Mouse (Mus musculus) urinary bladder, postnatal 10 days (tissue): ENCODE data around the gene Nmnat2.

Source experiments
- DNase-seq: peaks from one replicate; pipeline ENCODE4 v3.0.0; 2022; ENCODE audit warnings: low spot score

Gene Nmnat2

DNA sequence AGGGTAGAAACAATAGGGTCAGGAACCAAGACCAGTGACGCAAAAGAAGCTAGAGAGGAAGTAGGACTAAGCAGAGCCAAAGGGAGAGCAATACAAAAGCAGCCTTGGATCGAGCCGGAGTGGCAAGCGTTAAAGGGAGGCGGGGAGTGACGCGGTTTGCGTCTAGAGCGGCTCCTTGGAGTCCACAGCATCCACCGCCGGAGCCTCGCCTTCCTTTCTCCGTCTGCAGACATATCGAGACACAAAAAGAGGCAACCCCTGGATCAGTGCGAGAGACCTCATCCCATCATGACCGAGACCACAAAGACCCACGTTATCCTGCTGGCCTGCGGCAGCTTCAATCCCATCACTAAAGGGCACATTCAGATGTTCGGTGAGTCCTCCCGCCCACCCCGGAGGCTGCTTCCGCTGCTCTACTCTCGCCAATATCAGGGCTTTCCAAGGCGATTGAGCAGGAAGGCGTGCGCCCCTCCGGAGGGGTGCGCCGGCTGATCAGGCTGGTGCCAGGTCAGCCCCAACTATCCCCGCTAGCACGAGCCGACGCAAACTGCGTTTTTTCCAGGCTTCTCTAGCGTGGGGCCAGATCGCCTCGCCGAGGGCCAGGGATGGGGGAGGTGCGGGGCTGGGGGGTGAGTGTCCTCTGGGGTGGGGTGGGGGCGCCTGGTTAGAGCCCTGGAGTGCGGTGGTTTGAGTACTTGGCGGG lies at the start of gene Nmnat2:
Nmnat2 (plus strand) TSS at position 173 of the 703 bp plus-strand sequence.
- no peak for DNase-seq

DNA sequence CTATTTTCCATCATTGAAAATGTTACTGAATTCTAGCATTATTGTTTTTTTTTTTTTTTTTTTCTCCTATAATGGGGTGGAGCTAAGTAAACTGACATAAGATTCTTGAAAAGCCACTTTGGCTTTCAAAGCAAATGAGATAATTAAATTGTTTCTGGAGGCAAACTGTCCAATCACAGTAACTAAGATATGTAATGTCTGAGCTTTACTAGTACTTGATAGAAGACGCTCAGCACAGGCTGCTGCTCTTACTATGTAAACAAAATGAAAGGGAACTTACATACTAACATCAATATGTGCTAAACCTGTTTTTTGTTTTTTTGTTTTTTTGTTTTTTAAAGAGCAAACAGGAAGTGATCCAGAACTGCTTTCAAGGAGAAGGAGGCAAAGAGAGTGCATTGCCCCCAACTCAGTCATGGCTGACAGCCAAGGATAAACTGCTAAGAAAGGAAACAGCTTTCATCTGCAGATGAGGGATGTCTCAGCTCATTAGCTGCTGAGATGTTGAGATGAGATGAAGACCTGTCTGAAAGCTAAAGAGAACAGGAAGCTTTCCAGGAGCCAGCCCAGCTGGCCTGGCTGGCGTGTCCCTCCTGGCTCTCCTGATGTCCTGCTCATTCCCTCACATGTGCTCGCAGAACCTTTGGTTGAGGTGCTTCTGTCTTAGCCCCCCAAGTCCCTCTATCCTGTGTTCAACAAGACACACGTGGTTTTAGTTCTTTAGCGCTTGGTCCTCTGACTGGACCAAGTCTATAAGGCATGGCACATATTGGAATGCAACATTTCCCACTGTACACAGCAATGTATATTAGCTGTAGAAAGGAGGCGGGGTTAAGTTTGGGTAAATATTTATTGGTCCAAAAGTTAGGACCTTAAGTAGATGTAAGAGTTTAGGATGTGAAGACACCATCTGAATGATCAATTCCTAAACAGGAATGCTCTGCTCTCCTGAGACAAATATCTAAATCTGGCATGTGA lies 41.0 kb upstream of the Nmnat2 start:
- DNase-seq, result no peak

DNA sequence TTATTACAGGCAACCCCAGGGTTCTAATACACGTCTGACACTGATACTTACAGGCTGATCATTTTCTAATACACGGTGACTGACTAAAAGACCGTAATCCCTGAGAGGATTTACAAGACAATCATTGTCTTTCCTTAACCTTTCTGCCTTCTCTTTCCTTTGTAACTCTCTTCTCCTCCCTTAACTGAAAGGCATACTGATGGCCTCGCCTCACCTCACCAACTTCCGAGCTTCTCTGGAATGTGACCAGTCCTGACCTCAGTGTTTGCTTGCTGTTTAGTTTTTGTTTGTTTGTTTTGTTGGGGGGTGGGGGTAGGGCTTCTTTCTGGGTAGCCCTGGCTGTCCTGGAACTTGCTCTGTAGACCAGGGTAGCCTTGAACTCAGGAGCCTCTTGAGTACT lies 39.0 kb upstream of the Nmnat2 start:
- DNase-seq, result no peak

DNA sequence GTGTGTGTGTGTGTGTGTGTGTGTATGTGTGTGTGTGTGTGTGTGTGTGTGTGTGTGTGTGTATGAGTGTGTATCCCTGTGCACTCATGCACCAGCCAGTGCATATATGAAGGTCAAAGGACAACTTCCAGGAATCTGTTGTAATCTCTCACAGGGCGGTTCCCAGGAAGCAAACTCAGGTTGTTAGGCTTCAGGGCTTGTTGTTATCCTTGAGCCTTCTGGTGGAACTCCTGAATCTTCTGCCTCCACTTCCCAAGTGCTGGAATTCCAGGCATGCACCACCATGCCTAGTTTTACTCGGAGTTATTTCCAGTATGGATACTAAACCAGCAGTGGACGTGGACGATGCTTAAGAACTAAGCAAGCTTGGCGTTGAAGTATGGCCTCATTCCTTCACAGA lies 37.9 kb upstream of the Nmnat2 start:
- DNase-seq, result no peak

DNA sequence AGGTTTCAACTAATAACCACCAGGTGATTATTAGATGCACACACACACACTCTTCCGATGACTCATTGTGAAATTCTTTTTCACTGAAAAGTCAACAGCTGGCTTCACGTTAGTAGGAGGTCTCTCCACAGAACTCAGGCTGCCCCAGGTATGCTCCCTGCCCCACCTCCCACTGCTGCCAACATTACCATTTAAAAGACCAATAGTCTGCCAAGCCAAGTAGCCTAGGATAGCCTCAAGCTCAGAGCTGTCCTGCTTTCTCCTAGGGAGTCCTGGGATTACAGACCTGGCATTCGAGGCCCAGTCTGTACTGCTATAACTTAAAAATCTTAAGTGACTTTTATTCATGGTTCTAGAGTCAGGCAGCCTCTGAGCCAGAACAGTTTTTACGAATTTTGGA lies 37.2 kb upstream of the Nmnat2 start:
- DNase-seq, result no peak

DNA sequence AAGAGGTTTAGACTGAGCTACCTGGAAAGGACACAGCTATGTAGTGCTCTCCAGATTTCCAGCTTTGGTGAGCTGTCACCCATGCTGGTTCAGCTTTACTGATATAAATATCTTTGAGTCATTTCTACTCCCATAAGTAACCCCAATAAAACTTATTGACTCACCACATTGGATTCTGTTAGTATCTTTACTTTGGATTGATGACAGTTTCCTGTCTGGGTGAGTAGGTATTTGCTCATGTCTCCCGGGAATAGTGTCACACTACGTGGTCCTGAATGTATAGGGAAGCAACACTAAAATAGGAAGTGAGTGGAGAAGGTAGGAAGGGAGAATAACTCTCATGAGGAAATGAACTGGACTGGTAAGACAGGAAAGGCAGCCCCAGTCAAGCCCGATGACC lies 33.0 kb upstream of the Nmnat2 start:
- DNase-seq, result no peak

DNA sequence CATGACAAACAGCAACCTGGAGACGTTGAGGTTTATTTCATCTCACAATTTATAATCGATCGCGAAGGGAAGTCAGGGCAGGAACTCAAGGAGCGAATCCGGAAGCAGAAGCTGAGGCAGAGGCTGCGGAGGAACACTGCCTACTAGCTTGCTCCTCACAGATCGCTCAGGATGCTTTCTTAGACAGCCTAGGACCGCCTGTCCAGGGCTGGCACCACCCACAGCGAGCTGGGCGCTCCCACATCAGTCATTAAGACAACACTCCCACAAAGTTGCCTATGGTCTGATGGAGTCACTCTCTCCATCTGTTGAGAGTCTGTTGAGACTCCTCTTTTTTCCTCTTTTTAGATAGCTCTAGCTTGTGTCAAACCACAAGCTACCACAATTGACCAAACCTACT lies 20.8 kb upstream of the Nmnat2 start:
- DNase-seq, result no peak

DNA sequence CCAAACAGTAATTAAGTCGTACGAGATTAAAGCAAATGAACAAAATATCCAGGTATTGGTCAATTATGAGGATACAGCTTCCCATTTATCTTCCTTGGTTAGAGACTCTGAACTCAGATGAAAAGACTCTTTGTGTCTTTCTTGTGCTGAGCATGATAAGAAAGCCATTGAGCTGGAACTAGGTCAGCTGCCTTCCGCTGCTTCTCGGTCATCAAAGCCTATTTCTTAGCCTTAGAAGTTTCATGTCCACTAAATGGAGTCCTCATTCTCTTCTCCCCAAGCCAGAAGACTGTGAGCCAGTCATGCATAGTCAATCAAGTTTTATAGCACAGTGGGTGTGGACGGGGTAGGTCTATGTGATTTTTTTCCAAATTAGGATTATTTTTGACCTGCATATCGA lies 19.3 kb upstream of the Nmnat2 start:
- no peak for DNase-seq

DNA sequence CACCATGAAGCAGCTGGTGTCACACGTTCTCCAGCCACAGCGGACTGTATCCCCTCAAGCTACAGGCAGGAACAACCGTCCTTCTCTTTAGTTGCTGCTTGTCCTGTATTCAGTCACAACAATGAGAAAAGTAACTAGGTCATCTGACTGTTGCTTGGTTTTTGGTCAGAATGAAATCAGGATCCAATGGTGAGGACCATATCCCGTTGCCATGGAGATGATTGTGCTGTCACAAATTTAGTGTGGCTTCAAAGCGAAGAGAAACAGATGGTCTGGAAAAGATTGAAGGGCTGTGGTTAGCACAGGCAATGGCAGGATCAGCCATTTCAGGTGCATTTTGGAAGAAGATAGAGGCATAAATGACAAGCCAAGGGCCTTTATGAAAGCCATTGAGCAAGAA lies 18.4 kb upstream of the Nmnat2 start:
- DNase-seq, result no peak

DNA sequence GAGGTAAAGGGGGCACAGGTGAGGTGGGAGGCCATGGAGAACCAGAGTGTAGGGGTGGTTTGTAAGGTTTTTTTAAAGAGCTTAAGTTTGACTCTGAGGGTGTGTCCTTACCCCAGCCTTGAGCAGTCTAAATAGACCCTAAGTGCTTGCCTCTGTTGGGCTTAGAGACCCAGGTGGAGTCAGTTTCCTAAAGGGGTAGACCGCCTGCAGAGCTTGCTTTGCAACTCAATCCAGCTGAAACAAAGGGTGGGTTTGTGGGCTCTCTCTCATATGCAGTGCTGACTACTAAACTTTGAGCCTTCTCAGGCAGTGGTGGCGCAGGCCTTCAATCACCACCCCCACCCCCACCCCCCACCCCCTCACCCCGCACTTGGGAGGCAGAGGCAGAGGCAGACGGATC lies 11.8 kb upstream of the Nmnat2 start:
- DNase-seq, result no peak

DNA sequence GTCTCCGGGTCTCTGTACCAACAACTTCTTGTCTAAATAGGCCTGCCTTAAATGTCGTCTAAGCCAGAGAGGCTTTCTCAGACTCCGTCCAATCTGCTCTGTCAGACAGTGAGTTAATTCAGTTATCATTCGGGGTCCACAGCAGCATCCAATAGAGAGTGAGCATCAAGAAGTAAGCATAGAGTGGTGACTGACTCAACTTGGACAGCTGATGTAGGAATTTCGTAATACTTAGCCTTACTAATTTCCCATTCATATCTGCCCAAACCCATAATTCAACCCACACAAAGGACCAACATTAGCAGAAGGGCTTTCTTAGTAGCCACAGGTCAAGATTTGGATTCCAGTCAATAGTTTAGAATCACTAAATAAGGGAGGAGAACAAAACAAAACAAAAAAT lies 626 bp upstream of the Nmnat2 start:
- no peak for DNase-seq

DNA sequence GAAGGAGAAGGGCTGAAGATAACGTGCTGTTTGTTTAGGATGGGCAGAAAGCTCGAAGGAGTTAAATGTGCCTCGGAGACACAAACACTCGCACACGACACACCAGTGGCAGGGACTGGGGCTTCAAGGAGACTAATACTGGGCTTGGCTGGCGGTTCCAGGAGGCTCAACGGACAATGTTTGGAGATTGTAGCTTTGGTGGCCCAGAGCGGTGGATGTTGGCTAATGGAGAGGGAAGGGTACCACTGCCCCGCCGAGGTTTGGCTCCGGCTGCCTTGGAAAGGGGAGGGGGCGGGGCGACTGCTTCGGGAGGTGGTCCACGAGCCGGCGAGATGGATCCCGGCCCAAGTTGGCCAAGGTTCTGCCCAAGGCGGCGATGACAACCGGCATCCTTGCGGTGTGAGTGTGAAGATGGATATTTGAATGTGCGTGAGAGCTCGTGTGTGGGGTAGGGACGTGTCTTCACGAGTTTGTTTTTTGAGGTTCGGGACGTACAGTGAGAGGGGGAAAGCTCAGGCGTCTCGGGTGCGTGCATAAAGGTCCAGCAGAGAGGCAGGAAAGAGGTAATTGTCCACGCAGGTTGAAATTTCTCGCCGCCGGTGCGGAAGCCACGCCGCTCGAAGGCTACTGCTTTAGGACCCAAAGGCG lies 895 bp downstream of the Nmnat2 start:
- no peak for DNase-seq

DNA sequence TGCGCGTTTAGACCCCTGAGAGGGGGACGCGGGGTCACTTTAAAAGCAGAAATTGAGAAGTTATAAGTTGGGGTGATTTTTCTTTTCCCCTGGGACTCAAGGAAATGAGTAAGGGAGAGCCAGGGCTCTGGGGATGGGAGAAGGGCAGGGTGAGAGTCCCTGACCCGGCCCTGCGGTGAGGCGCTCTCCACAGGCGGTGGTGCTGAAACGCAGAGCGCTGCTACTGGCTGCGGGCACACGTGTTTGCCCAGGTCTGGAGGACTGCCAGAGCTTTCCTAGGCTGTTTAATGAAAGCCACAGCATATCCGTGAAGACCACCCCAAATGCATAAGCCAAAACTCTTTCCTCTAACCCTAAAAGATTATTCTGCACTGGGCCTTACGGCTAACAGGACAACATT lies 1.4 kb downstream of the Nmnat2 start:
- peak; percentile 20 for DNase-seq

DNA sequence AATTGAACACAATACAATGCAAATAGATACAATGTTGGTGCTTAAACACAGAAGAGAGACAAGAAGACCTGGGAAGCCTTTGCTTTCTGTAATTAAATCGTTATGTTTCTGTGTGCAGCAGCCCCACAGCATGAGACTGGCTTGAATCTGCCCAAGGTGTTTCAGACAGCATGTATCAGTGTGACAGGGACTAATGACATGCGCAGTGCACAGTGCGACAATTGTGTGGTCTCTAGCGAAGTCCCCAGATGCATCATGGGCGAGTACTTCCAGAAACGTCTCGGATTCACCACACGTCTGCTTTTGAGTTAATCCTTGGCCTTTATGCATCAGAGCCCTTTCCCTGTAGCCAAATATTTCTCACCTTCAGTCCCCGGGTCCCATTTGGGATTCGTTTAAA lies 9.6 kb downstream of the Nmnat2 start:
- DNase-seq, result no peak

DNA sequence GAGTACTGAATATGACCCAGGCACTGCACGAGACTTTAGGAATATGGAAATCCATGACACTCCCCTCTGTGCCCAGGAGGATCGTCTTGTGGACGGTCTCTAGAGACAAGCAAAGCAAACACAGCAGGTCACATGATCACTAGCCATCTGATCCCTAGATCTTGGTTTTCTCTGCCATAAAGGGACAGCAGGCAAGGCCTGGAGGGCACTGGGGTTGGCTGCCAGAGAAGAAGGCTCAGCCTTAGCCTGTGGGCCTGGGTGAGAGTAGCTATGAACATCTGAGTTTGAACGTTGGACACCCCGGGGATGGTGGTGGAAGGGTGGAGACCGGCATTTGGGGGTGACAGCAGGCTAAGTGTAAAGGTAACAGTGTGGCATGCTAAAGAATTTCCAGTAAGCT lies 11.4 kb downstream of the Nmnat2 start:
- no peak for DNase-seq

DNA sequence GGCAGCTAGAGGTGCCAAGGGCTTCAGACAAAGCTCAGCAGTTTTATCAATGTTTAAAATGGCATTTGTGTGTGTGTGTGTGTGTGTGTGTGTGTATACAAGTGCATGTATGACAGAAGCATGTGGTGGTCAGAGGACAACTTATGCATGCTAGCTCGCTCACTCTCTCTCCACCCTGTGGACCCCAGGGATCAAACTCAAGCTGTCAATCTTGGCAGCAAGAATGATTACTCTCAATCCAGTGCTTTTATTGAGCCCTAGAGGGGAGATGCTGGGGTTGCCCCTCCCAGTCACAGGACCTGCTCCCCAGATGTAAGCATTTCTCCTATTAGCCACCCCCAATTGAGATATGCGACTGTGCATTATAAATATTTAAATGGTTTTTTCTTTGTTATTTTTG lies 11.9 kb downstream of the Nmnat2 start:
- no peak for DNase-seq

DNA sequence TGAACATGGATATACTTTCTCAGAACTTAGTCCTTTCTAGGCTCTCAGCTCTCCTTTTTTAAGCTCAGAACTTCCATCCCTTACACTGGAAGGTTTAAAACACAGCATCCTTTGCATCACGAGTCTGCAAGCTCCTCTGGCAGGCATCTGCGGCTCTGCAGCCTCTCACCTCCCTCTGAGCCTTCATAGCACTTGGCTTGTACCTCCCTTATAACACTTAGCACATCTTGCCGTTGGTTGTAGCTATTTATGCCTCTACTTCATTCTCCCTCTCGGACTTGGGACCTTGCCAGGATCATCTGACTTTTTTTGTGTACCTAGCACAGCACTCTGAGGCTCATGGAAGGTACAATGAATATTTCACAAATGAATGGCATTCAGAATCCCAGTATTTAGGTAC lies 14.3 kb downstream of the Nmnat2 start:
- no peak for DNase-seq

DNA sequence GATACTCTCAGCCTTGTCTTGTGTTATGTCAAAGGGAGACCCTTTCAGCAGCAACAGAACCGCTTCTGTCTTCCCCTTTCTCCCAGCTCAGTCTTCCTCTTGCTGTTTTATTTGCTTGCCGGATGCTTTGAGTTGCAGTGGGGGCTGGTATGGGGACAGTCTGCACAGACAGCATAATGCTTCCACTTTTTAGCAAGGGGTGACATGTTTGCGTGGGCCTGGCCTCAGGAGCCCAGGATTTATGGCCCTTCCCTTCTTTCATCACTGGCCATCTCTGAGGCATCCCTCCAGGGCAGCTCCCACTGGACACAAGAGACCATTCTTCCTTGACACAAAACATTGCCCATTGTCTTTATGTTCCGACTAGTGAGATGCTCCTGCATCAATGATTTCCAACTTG lies 18.2 kb downstream of the Nmnat2 start:
- DNase-seq, result no peak

DNA sequence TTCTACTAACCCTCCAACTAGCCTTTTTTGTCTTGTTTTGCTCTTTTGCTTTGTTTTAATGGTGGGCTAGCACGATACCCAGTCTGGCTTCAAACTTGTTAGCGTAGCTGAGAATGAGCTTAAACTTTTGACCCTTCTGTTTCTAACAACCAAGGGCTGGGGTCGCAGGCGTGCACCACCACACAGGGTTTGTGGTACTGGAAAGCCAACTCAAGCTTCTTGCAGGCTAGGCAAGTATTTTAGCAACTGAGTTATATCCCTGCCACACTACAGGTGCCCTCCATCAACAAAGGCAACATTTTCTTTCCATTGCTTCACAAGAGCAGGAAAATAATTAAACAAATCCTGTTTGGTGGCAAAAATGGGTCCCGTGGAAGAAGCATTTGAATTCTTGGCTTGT lies 18.6 kb downstream of the Nmnat2 start:
- no peak for DNase-seq

DNA sequence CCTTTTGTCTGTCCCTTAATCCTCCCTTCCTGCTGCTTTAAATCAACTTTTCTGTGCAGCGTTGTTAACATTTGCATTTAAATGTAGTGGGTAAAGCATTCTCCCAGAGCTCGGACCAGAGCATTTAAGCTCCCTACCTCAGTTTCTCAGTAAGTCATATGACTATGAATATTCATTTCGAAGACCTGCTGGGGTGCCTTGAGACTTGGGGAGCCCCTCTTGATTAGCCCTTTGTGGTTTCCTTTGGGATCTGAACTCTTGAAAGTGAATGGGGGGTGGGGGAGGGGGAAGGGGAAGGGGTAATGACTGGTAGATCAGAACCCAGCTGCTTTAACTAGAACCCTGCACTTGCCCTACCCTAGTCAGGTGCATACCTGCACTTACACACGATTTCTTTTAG lies 19.1 kb downstream of the Nmnat2 start:
- no peak for DNase-seq

DNA sequence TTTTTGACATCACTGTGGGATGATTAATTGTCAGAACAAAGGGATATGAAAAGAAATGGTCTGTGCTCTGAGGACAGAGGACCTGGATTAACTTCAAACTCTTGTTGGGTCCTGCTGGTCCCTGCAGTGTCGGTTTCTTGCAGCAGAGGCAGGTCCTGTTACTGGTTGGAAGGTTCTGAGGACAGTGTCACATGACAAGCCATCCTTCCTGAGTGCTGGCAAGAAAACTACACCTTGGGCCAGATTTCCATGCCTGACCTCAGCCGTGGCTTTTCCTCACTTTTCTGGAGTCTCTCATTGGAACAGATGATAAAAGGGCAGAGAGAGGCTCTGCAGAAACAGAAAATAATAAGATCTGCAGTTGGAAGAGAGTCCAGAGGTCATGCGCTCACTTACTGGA lies 20.4 kb downstream of the Nmnat2 start:
- DNase-seq, result no peak

DNA sequence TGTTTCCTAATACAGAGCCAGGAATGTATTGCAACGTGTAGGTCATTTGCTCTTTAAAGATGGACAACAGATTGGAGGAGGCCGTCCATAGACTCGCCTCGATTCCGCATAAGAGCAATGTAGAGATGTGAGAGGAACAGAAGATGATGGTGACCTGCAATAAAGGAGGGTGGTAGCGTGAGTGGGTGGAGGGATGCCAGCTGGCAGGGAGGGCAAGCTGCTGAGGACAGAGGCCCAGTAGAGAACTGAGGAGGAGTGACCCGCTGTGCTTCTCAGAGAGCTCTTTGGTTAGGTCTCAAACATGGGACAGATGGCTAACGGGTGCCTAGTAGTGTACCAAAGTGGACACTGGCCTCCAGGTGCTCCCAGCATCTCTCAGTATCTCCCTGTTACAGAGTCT lies 23.9 kb downstream of the Nmnat2 start:
- DNase-seq, result no peak

DNA sequence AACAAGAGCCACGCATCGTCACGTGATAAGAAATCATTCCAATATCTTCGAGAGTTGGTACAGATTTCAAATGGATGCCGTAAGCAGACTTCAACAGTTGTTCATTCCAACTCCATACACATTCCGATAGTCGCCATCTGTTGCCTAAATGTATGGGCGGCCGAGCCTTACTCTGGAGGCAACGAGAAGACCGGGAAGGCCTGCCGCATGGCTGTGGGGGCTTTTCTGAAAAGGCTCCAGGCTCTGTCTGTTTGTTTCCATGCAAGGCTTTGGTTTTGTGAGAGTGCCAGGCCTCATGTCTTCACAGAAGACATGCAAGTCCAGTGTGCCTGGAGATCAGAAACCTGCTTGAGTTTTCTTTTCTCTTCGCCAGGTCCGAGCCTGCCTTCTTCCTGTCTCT lies 28.6 kb downstream of the Nmnat2 start:
- DNase-seq, result no peak
